Mouse (Mus musculus) forebrain, embryonic 16.5 days (tissue): ENCODE measurements around the gene Arid1b. TPM values are rescaled to one million over a fixed set of nuclear protein-coding genes. Genes with fewer than 3 reads are reported as not detected.

ENCODE experiments used
- ATAC-seq: fragments of 200-750 bp; cut with Nextera tagmentation; 2 replicates; pipeline ENCODE4 v1.8.0; 2017; ENCODE audit warnings: mild to moderate bottlenecking, moderate library complexity
- H3K27ac ChIP-seq: fragments of 300-500 bp; sonication (generic); 2 replicates; pipeline ENCODE4 v1.5.1; 2014; ENCODE audit warnings: low read length, control low read depth
- H3K27me3 ChIP-seq: fragments of 300-500 bp; sonication (generic); replicated peaks from 2 replicates; pipeline ENCODE4 v1.6.1; 2014; ENCODE audit warnings: low read length; ENCODE audit not compliant: control insufficient read depth, insufficient read depth
- H3K36me3 ChIP-seq: fragments of 300-500 bp; sonication (generic); 2 replicates; pipeline ENCODE4 v1.6.1; 2014; ENCODE audit not compliant: control insufficient read depth, insufficient read depth
- H3K4me1 ChIP-seq: fragments of 300-500 bp; sonication (generic); replicated peaks from 2 replicates; pipeline ENCODE4 v1.6.1; 2014; ENCODE audit warnings: low read length; ENCODE audit not compliant: control insufficient read depth, insufficient read depth
- H3K4me2 ChIP-seq: fragments of 300-500 bp; sonication (generic); 2 replicates; pipeline ENCODE4 v1.6.1; 2014; ENCODE audit warnings: mild to moderate bottlenecking, low read length, control low read depth
- H3K4me3 ChIP-seq: fragments of 300-500 bp; sonication (generic); replicated peaks from 2 replicates; pipeline ENCODE4 v1.5.1; 2014; ENCODE audit warnings: mild to moderate bottlenecking, low read length, control low read depth
- H3K9ac ChIP-seq: fragments of 300-500 bp; sonication (generic); replicated peaks from 2 replicates; pipeline ENCODE4 v1.6.1; 2014; ENCODE audit warnings: low read depth, low read length, control low read depth
- H3K9me3 ChIP-seq: fragments of 300-500 bp; sonication (generic); 2 replicates; pipeline ENCODE4 v1.6.1; 2016; ENCODE audit warnings: low read length; ENCODE audit not compliant: control insufficient read depth
- WGBS: fragments of 180-500 bp; shearing (Covaris S2); extraction: QIAGEN DNeasy Blood & Tissue Kit; methylation state at CpG from one replicate; pipeline ENCODE4 v1.1.7; 2014; 5-methylcytosine and 5-hydroxymethylcytosine counted together
- polyA plus RNA-seq: library from polyadenylated mRNA; unstranded; fragments of >200 nt; fragmentation: Nextera tagmentation; extraction: Ambion mirVana; gene quantifications from 2 replicates; pipeline ENCODE4 v1.2.1, GENCODE M21; 2015

Gene Arid1b
- polyA plus RNA-seq, 1 experiment from 2014 or later = 15.1 TPM

GRCm38 (mm10) chr17:5000001-5000400, 5.9 kb downstream of the Arid1b start:
- Histone ChIP-seq H3K4me3 (peak overlapping the region; percentile 22), H3K9ac (no peak overlapping the region), H3K36me3 (no peaks in the 10 kb centered on the region), H3K4me2 (peak overlapping the region; percentile 46), H3K9me3 (no peaks in the 10 kb centered on the region), H3K4me1 (peaks cover 50% of the 10 kb centered on the region), H3K27ac (no peak overlapping the region), H3K27me3 (no peaks in the 10 kb centered on the region)
- no peak for ATAC-seq
- WGBS = 50% methylated on average over 10 of the region's 10 CpGs

GRCm38 (mm10) chr17:5000871-5001270, 6.7 kb downstream of the Arid1b start:
- Histone ChIP-seq H3K27me3 (no peaks in the 10 kb centered on the region), H3K27ac (no peak overlapping the region), H3K4me3 (no peak overlapping the region; the same call in 1 of the 2 replicates), H3K4me2 (peak overlapping the region; percentile 46), H3K4me1 (peaks cover 54% of the 10 kb centered on the region), H3K9me3 (no peaks in the 10 kb centered on the region), H3K9ac (no peak overlapping the region; the same call in 1 of the 2 replicates), H3K36me3 (no peaks in the 10 kb centered on the region)
- no peak for ATAC-seq
- WGBS = 22% methylated on average over 7 of the region's 7 CpGs

DNA sequence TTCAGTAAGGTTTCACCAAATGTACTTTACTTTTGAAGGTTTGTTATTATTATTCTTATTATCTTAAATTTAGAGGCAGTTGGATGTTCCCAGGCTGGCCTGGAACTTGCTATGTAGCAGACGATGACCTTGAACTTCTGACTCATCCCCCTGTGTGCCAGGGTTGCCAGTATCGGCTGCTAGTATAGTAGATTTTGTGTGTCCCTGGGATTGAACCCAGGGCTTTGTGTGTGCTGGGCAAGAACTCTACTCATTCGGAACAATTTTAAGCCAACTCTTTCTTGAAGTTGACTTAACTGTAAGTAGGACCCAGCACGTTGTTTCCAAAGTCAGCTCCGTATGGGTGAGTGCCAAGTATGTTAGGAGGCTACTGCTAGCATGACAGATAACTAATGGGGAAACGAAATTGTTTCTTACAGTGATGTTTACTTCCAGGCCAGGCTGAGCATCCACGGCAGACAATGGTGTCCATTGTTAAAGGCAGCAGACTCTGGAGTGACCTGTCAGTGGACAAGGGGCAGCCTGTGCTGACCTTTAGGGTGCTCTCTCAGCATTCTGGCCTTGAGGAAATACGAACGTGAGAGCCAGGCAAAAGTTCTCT, 7.5 kb downstream of the Arid1b start:
- Histone ChIP-seq H3K4me1 (peaks cover 59% of the 10 kb centered on the region), H3K9ac (no peak overlapping the region), H3K9me3 (no peaks in the 10 kb centered on the region), H3K36me3 (no peaks in the 10 kb centered on the region), H3K27me3 (no peaks in the 10 kb centered on the region), H3K4me3 (no peak overlapping the region), H3K27ac (no peak overlapping the region), H3K4me2 (no peak overlapping the region)
- ATAC-seq = no peak
- WGBS = 46% methylated on average over 9 of the region's 9 CpGs

DNA sequence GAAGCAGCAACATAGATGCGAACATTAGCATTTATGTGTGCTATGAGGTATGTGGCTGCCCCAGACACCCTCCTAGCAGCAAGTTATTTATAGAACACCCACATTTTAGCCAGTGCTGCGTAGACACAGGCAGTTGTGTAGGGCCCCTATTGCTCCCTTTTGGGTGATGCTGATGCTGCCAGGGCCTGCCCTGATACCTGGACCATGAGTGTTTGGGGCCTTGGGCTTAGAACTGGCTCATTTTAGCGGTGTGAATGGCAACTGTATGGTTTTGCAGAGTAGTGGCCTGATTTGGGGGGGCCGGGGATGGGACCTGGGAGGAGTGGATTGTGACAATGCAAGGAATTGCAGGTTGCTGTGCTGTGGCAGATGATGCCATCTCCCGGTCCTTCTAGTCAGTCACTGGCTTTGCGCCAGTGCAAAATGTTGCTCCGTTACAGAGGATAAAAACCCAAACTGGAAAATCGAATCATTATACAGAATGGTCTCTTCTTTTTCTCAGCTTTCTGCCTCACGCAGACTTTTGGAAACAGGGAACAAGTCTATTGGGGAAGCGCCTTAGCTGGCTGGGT, 8.9 kb downstream of the Arid1b start:
- Histone ChIP-seq H3K4me3 (no peak overlapping the region), H3K4me2 (0 out of 2 replicates have a peak overlapping the region, but pooled peaks have one; percentile 5), H3K4me1 (peaks cover 73% of the 10 kb centered on the region), H3K27ac (no peak overlapping the region), H3K27me3 (no peaks in the 10 kb centered on the region), H3K36me3 (no peaks in the 10 kb centered on the region), H3K9me3 (no peaks in the 10 kb centered on the region), H3K9ac (no peak overlapping the region)
- WGBS = 55% methylated on average over 10 of the region's 10 CpGs
- no peak for ATAC-seq

GRCm38 (mm10) chr17:5004266-5004665, 10.1 kb downstream of the Arid1b start:
- no peak overlapping the region for H3K9ac ChIP-seq
- no peaks in the 10 kb centered on the region for H3K9me3 ChIP-seq
- no peaks in the 10 kb centered on the region for H3K27me3 ChIP-seq
- H3K36me3 ChIP-seq = no peaks in the 10 kb centered on the region
- ATAC-seq = no peak
- no peak overlapping the region for H3K27ac ChIP-seq
- H3K4me1 ChIP-seq = peaks cover 82% of the 10 kb centered on the region
- WGBS = 44% methylated on average over 8 of the region's 8 CpGs
- no peak overlapping the region for H3K4me2 ChIP-seq
- H3K4me3 ChIP-seq = no peak overlapping the region

DNA sequence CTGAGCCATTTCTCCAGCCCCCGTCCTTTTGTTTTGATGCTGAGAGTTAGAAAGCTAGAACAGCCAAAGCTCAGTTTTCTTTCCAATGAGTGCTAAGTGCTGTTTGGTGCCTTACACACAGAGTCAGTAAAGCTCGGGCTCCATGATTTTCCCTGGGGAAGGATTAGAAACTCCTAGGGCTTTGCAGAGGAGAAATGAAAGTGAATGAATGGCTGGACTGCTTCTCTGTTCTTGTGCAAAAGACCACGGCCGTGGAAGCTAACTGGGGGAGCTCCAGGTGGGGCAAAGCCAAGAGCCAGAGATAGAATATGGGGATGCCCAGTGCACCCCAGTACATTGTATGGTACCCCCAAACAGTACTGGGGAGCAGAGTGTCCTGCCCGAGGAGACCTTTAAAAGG, 10.6 kb downstream of the Arid1b start:
- H3K4me2 ChIP-seq = no peak overlapping the region
- WGBS = 41% methylated on average over 5 of the region's 5 CpGs

GRCm38 (mm10) chr17:5005285-5005684, 11.2 kb downstream of the Arid1b start:
- Histone ChIP-seq H3K36me3 (no peaks in the 10 kb centered on the region), H3K9ac (no peak overlapping the region), H3K4me2 (no peak overlapping the region), H3K9me3 (no peaks in the 10 kb centered on the region), H3K27ac (no peak overlapping the region), H3K4me3 (no peak overlapping the region), H3K27me3 (no peaks in the 10 kb centered on the region), H3K4me1 (peaks cover 83% of the 10 kb centered on the region)
- no peak for ATAC-seq
- WGBS = 79% methylated on average over 3 of the region's 3 CpGs

More for the DNA sequence above, 10.6 kb downstream of the Arid1b start:
- Histone ChIP-seq H3K4me3 (no peak overlapping the region), H3K9ac (no peak overlapping the region), H3K27me3 (no peaks in the 10 kb centered on the region), H3K4me1 (peaks cover 84% of the 10 kb centered on the region), H3K9me3 (no peaks in the 10 kb centered on the region), H3K36me3 (no peaks in the 10 kb centered on the region), H3K27ac (no peak overlapping the region)
- no peak for ATAC-seq

GRCm38 (mm10) chr17:5007156-5007658, 13.1 kb downstream of the Arid1b start:
- no peaks in the 10 kb centered on the region for H3K27me3 ChIP-seq
- no peaks in the 10 kb centered on the region for H3K36me3 ChIP-seq
- H3K4me2 ChIP-seq = peak overlapping the region; percentile 37
- H3K27ac ChIP-seq = no peak overlapping the region
- ATAC-seq = peak; percentile 79
- WGBS = 4% methylated on average over 15 of the region's 15 CpGs
- H3K9ac ChIP-seq = peak overlapping the region; percentile 7; the same call in 1 of the 2 replicates
- H3K4me3 ChIP-seq = peak overlapping the region; percentile 21
- H3K4me1 ChIP-seq = peaks cover 65% of the 10 kb centered on the region
- H3K9me3 ChIP-seq = no peaks in the 10 kb centered on the region

DNA sequence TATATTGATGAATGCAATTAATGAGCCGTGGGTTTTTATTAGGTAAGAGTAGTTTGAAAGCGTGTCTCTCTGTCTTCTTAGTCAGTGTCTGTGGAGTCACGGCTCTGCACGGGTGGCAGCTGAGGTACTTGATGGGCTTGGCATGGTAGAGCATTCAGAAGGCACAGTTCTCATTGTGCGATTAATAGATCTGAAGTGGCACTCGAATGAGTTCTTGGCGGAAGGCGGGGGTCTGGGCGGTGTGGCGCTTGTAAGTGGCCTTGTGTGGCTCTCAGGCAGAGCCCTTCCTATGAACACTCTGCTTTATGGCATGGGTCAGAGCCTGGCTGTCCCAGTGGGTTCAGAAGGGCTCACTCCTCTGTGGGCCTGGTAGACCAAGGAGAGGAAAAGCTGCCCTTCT, 14.1 kb downstream of the Arid1b start:
- Histone ChIP-seq H3K9ac (0 out of 2 replicates have a peak overlapping the region, but pooled peaks have one; percentile 5), H3K4me3 (no peak overlapping the region), H3K4me1 (peaks cover 59% of the 10 kb centered on the region), H3K27ac (no peak overlapping the region), H3K36me3 (no peaks in the 10 kb centered on the region), H3K9me3 (no peaks in the 10 kb centered on the region), H3K27me3 (no peaks in the 10 kb centered on the region), H3K4me2 (peak overlapping the region; percentile 21)
- WGBS = 12% methylated on average over 10 of the region's 10 CpGs
- peak; percentile 32; the same call in 1 of the 2 replicates for ATAC-seq
